Mouse (Mus musculus) right cerebral cortex, adult 2 months (tissue): ENCODE measurements around the gene Hmcn2.

Source experiments
- DNase-seq, 2 experiments: peaks; one replicate each; pipeline ENCODE4 v3.0.0; 2021 to 2022; ENCODE audit warnings: low spot score in 2 of 2

Hmcn2 gene

DNA sequence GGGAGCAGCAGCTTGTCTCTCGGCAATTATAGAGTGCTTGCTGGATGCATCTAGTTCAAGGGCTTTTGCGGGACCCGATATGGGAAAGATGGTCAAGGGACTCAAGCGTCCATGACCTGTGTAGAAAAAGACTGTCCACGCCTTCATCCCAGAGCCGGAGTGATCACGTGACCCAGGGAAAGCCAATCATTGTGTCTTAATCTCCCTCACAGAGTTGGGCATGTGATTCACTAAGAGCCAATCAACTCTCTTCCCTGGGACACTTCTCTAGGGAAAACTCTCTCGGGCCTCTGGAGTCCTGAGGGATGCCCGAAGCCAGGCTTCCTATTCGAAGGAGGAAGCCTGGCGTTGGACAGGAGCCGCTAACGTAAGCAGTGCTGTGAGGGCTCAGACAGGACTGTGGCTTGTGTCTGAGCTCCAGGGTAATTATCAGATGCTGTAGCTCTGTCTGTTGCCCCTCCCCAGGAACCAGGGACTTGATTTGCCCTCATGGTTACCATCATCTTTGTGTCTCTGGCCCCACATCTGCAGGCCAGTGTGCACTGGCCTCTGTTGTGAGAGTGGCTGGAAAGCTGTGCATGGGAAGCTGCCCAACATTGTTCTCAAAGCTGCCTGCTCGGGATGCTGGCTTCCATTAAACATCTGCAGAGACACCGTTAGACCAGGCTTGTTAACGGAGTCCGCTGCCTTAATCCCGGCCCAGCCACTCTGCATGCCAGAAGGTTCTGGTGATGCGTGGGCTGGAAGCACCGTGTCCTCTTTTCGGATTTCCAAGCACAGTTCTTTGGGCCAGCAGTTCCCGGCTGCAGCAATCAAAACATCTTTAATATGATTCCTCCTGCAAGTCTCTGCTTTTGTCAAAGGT, 9.2 kb upstream of the Hmcn2 start:
- no peak for DNase-seq

DNA sequence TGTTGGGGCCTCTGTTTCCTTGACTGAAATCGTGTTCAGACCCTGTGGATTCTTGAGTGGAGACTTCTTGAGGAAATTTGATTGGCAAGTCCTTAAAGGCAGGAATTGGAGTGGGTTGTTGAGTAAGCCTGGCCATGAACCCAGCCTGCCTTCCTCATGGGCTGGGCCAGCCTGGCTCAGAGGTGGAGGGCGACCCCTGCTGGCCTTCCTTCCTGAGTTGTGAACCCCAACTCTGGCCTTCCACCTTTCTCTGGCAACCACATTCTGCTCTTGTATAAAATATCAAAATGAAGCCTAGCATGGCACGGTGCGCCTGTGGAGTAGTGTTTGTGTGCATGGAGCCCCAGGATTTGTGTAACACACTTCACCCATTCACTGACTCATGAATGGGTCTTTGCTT, 8.5 kb upstream of the Hmcn2 start:
- DNase-seq: no peak

DNA sequence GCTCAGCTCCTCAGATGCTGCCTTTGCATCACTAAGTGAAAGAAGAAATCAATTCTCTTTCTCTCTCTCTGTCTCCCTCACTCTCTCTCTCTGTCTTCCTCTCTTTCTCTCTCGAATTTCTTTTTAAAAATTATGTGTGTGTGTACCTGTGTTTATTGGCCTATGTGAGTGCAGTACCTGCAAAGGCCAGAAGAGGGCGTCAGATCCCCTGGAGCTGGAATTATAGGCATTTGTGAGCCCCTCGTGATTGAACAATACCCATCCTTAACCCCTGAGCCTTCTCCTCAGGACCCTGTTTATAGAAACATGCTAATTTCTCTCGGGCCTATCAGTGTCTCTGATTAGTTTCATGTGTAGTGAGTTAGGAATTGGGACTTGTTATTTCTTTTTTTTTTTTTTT, 6.0 kb upstream of the Hmcn2 start:
- no peak for DNase-seq

DNA sequence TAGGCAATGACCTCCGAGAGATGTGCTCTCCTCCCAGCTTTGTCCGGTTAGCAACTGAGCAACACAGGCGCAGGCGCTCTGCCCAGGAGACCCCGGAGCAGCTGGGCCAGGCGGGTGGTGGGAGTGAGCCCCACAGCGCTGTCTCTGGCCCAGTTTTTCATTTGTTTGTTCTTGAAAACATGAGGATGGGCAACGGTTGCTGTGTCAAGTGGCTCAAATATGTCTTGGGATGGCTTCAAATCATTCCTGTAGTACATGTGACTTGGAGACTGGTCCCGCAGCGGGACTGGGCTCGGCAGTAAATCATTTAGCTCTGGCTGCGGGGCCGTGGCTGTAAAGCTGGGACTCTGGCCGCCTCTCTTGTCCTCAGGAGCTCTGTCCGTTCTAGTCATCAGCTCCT, 4.7 kb upstream of the Hmcn2 start:
- no peak for DNase-seq

DNA sequence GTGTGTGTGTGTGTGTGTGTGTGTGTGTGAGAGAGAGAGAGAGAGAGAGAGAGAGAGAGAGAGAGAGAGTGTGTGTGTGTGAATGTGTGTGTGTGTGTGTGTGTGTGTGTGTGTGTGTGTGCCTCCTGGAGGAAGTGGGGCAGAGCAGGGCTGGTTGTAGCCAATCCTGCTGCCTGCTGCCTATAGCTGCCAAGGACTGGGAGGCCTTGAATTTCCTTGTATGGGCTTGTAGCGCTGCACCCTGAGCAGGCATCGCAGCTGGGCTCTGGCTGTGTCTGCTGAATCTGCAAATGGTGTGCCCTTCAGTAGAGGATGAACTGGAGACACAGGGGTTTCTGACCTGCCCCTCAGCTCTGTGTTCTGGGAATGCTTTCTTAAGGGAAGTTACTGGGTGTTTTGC, 3.9 kb downstream of the Hmcn2 start:
- DNase-seq: no peak

DNA sequence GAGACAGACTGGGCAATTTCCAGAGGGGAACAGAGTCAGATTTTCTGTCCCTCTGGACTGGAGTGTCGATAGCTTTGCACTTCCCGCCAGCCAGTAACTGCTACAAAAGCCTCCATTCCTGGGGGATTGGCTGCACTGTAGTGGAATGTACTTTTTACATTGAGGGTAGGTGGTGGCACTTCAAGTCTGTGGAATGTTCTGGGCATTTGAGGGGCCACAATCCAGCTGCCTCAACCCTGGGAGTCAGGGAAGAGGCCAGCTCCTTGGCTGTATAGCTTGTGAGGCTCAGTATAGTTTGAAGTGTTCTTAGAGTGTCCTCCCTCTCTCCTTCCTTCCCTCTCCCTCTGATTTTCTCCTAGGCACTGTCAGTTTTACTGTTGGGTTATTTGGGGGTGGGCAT, 5.0 kb downstream of the Hmcn2 start:
- no peak for DNase-seq

DNA sequence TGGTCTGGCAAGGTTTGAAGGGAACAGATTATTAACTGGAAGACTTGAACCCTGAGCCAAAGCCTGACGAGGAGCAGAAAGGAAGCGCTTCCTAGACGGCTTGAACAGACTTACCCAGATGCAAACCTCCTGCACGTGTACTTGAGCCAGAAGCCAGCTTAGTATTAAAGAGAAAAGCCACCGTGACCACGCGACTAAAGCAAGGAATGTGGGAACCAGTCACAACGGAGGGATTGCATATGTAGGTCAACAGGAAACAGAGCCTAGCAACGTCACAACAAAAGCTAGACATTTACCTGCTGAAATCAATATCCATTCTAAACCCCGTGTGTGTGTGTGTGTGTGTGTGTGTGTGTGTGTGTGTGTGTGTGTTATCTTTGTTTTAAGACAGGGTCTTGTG, 13.0 kb downstream of the Hmcn2 start:
- DNase-seq: no peak

DNA sequence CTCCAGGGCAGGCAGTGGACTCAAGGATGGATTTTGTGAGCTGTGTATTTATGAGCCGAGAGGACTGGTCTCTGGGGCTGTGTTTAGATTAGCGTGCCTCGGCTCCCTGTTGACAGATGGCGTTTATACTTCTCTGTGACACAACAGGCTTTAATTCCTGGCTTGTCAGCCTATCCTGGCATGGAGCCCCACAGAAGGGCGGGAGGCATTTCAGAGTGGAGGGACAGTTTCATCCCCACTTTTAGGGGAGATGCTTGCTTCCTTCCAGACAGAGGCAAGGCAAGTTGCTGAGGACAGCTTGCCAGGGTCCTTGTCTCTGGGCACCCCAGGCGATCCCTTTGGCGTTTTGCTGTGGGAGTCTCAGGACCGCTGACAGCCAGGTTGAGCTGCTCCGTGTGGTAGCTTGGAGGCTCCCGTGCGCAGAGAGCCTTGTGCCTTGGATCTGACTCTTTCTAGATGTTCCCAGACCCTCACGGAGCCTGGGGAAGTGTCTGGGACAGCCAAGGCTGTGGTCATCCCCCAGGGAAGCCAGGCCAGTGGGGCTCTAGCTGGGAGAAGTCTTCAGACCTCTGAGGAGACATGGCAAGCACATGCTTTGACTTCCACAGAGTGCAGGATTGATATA, 23.6 kb downstream of the Hmcn2 start:
- DNase-seq: no peak

DNA sequence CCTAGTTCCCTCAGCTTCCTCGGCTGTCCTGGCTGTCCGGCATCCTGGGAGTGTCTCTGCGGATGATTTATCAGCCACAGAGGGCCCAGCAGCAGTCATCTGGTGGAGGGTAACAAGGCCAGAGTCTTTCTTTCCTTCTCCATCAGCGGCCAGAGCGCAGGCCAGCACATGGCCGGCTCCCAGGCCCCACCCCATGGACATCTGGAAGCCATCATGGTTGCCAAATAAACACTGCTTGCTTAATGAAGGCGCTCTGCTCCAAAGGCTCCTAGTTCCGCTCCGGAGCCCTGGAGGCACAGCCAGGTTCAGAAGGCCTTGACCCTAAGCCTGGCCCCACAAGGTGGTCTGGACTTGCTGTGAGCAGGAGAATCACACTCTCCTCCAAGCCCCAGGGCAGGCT, 25.6 kb downstream of the Hmcn2 start:
- no peak for DNase-seq

DNA sequence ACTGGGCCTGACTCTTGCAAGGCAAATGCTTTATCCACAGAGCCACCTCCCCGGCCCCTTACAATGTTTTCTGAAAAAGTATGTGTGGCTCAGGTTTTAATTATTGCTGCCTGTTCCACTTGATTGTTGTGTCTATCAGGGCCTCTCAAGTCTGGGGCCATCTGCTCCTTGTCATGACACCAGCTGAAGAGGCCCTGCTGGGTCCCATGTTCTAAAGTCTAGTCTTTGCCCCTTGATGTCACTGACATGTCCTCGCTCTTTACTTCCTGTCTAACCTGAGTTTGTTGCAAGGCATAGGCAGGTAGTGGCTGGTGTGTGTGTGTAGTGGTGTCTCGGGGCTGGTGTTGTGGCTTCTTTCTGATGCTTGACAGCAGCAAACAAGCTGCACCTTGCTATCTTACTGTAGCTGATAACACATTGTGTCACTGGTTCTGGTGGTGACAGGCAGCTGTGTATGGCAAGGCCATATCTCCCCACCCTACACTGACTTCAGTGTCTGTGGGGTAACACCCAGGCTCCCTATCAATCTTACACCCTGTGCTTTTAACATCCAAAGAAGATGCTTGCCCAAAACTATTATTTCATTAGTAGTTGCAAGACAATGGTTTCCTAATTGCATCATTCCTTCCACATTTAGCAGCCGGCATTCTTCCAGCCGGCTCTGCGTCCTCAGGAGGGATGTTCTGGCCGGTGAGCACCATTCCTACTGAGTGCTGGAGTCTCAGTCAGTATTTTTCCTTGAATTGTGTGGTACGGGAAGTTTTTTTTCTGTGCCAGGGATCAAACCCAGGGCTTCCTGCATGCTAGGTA, 27.7 kb downstream of the Hmcn2 start:
- DNase-seq: no peak

DNA sequence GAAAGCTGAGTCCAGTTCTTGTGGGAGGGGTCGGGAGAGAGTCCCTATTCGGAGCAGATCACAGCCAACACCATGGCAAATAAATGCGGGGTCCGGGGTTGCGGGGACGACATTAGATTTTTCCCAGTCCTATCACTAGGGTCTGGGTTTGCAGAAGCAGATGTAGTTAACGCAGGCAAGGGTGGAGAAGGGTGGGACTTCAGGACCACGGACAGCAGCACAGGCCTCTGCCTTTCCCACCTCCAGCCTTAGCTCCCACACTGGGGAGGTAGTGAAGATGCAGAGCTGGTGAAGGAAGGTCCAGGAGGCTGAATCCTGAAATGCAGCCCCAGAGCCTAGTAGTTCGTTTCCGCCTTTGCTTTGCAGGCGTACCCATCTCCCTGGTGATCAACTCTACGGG, 31.9 kb downstream of the Hmcn2 start:
- DNase-seq: no peak

DNA sequence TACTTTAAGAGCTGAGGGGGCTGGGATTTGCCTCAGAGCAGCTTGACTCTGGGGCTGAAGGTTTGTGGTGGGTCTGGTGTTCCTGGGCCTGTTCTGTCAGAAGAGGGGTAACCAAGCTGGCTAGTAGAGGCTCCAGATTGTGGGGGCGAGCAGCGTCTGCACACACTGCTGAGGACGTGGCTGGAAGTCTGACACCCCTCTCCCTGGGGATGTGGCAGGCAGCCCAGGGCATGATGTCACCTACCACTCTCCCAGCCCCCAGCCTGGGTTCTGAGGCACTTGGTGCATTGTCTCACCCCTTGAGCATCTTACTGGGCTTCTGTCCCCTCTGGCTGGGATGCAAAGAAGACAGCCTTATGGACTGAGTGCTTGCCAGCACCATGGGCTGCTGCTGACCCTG, 34.2 kb downstream of the Hmcn2 start:
- DNase-seq: no peak

DNA sequence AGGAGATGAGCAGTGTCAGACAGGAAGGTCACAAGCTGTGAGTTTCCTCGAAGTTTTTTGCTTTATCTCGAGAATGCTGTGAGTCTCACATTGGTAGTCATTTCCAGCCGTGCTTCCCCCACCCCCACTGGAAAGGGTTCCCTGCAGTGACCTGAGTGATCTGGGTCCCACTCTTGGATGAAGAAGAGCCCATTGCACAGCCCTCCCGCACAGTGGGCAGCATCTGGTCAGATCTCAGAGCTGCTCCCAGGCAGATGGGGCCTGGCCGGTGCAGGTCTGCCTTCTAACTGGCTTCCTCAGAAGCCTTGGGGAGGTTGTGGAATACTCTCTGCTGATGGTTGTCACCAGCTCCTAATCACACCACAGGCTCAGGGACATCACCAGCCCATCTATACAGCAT, 34.6 kb downstream of the Hmcn2 start:
- DNase-seq: no peak

DNA sequence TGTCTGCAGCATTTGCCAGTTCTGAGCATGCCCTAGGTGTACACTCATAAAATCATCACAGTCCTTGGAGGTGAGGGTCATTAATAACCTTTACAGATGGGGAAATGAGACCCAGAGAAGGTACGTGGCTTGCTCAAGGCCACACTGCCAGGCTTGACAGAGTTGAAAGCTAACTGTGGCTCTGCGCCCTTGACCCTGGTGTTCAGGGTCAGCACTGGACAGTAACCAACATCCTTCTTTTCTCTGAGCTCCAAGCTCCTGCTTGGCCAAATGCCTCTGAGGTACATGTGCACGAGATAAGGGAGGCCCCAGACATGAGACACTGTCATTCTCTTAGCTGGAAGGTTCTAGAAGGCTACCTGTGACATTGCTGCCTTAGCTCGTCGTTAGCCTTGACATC, 42.6 kb downstream of the Hmcn2 start:
- DNase-seq: no peak

DNA sequence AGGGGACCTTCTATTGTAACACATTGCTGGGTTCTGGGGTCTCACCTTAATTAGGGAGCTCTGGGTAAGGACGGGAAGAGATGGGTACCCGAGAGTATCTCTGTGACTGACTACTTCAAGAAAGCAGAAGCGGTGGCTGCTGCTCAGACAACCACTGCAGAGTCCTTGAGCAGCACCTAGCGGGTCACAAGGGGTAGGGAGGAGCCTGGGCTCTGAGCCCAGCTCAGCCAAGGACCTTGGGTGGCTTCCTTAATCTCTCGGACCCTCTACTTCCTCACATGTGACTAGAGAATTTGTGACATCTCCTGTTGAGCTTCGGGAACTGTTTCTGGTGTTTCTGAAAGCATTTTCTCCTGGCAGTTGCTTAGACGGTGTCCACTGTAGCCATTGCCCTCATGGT, 45.1 kb downstream of the Hmcn2 start:
- no peak for DNase-seq

DNA sequence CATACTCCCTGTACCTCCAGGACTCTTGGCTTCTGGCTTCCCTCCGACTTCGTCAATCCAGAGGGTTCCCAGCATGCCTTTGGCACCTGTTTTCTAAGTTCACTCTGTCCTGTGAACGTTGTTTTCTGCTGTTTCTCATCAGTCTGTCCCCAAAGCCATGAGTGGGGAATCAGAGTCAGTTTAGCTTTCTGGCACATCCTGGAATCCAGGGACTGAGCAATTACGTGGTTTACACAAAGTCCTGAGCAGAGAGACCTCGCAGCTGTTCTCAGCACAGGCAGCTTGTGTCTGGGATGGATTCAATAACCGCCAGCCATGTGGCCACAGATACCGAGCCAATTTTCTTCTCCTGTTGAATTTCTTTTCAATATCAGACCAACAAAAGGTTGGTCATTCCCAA, 53.0 kb downstream of the Hmcn2 start:
- no peak for DNase-seq

DNA sequence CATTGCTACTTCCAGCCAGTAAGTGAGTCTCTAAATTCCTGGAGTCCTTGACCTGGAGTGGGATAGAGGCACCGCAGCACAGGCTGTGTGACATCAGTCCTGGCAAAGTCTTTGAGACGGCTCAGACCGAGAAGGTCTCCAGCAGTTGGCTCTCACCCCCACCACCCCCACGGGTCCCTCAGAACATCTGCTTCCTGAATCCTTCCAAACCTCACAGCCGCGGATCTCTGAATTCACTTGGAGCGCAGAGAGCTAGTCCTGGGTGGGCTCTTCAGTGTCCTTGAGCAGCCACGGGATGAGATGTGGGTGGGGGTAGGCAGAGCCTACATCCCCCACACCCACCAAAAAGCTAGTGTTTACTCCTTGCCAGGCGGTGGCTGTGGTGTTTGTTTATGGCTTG, 57.2 kb downstream of the Hmcn2 start:
- DNase-seq: no peak

DNA sequence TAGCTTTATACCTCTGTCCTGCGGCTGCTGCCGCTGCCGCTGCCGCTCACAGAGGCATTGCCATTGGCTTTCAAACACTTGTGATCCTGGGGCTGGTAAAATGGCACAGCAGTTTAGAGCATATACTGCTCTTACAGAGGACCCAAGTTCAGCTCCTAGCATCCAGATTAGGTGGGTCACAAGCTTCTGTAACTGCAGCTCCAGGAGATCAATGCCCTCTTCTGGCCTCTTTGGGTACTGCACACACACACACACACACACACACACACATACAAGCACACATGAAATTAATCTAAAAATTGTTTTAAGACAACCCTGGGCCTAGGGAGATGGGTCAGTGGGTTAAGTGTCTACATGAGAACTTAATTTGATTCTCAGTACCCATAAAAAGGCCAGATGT, 58.0 kb downstream of the Hmcn2 start:
- no peak for DNase-seq

DNA sequence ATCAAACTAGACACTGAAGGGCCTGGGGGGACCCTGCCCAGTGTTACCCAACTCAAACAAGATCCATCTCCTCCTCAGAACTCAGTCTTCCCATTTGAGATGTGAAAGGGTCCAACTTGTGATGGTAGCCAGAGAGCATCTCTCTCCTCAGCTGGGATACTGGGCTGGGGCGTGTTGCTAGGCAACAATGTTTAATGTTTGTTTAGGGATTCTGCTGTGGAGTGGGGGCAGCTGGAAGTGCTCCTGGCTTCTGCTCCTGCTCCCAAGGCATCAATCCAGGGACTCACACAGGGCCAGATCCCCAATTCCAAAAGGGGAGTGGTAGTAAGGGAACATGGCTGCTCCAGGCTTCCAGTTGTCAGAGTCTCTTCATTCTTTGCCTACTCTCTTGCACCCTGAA, 60.2 kb downstream of the Hmcn2 start:
- DNase-seq: peak; percentile 9 to 29

DNA sequence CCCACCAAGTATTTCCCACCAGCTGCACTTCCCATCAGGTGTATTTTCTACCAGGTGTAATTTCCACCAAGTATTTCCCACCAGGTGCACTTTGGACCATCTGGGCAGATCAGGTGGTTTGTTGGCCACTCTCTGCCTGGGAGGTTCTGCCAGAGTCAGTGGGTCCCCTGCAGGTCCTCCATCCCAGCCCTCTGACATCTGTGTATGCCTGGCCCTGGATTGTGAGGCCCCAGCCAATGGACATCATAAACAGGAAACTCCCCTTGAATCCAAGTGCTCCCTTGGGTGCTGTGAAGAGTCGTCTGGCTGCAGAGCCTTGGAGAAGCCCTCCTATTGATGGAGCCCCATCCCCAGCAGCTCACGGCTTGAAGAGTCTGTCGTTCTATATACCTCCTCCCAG, 61.8 kb downstream of the Hmcn2 start:
- no peak for DNase-seq

DNA sequence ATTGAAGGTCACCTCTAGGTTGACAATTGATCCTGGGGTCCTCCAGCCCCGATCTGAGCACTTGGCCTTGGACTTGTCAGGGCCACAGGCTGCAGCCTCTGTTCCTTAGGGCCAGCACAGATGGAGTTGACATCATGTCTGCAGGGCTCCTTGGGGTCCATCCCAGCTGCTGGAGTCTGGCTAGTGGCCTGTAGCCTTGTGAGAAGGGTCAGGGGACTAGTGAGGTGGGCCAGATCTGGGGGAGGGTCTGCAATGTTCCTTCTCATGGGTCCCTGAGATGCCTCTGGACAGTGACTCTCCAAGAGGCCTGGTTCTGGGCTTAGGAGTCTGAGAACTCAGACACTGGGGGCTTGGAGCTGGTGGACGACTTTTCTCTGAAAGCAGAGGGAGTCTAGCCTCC, 63.3 kb downstream of the Hmcn2 start:
- no peak for DNase-seq

DNA sequence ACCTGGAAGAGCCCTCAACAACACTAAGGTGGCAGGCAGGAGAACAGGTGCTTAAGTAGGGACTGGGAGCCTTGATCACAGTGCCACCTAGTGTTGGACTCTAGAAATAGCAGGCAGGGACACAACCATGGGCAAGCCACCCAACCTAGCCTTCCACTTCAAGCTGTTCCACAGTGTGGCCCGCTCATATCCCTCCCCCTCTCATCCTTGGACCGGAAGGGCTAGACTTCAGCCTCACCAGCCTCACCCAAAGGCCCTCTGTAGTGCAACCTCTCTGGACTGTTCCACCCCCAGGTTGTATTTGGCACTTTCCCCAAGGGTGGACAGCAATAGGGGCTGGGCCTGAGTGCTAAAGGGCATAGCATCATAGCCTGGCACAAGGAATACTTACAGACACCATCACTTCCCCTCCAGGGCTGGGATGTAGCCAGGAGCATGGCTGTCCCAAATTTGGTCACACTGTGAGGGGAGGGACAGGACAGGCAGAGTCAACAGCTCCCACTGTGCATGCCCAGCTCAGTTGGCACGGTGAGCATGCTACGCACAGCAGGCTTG, 67.2 kb downstream of the Hmcn2 start:
- DNase-seq: peak; percentile 47 to 67

DNA sequence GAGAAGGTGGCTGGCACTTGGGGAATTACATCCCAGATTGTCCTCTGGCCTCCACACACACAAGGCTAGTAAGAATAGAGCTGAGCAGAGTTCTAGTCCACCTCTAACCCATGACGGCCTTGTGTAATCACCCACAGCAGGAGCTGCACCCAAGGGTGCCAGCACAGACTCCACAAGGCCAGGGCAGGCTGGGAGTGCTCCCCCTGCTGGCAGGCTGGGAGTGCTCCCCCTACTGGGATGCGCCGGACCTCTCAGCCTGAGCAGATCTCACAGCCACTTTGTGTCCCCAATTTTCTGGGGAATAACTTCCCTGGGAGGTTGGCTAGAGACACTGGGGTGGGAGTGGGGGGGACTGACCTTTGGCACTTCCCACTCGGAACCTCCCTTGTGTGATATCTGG, 68.7 kb downstream of the Hmcn2 start:
- peak; percentile 36 to 37 for DNase-seq
